Mouse (Mus musculus): Measurements from ENCODE around the gene Phf21a. TPM values are rescaled to one million over a fixed set of nuclear protein-coding genes. Genes with fewer than 3 reads are reported as not detected.

The Phf21a gene
- polyA plus RNA-seq, 1 experiment, result 36.8 TPM

- WGBS, result 76% methylated on average over 5 of the region's 5 CpGs
- Histone ChIP-seq H3K27ac (ENCODE audit: insufficient read depth, low read depth, low read length) (no peak overlapping the region), H3K27me3 (replicated peaks; ENCODE audit: control insufficient read depth, insufficient read depth, low read length) (no peaks in the 10 kb centered on the region), H3K4me1 (ENCODE audit: control insufficient read depth, insufficient read depth, low read length) (no peaks in the 10 kb centered on the region), H3K4me3 (ENCODE audit: insufficient read depth, low read depth, low read length) (no peak overlapping the region), H3K36me3 (ENCODE audit: control insufficient read depth, insufficient read depth, low read length) (no peaks in the 10 kb centered on the region)
- DNase-seq, result no peak
- no peak for TF ChIP-seq POLR2A (IDR thresholded peaks at IDR 0.05; ENCODE audit: low read depth, low read length)
- no peak for TF ChIP-seq CTCF (conservative IDR thresholded peaks at IDR 0.05; ENCODE audit: insufficient read depth, insufficient read length, low read depth, low read length)
Measured at GRCm38 (mm10) chr2:92269227-92269626, 176.3 kb downstream of the Phf21a start.

- Histone ChIP-seq H3K27ac (ENCODE audit: insufficient read depth, low read depth, low read length) (no peak overlapping the region), H3K4me3 (ENCODE audit: insufficient read depth, low read depth, low read length) (no peak overlapping the region), H3K27me3 (replicated peaks; ENCODE audit: control insufficient read depth, insufficient read depth, low read length) (no peaks in the 10 kb centered on the region), H3K4me1 (ENCODE audit: control insufficient read depth, insufficient read depth, low read length) (no peaks in the 10 kb centered on the region), H3K36me3 (ENCODE audit: control insufficient read depth, insufficient read depth, low read length) (no peaks in the 10 kb centered on the region)
- TF ChIP-seq POLR2A (IDR thresholded peaks at IDR 0.05; ENCODE audit: low read depth, low read length) (no peak), CTCF (conservative IDR thresholded peaks at IDR 0.05; ENCODE audit: insufficient read depth, insufficient read length, low read depth, low read length) (no peak)
- no peak for DNase-seq
- WGBS, result 45% methylated on average over 2 of the region's 2 CpGs
Measured at GRCm38 (mm10) chr2:92272510-92272909, 179.6 kb downstream of the Phf21a start.

- Histone ChIP-seq H3K27ac (ENCODE audit: insufficient read depth, low read depth, low read length) (no peak overlapping the region), H3K4me3 (ENCODE audit: insufficient read depth, low read depth, low read length) (no peak overlapping the region), H3K27me3 (replicated peaks; ENCODE audit: control insufficient read depth, insufficient read depth, low read length) (no peaks in the 10 kb centered on the region), H3K4me1 (ENCODE audit: control insufficient read depth, insufficient read depth, low read length) (peaks cover 2% of the 10 kb centered on the region; the same call in 1 of the 2 replicates), H3K36me3 (ENCODE audit: control insufficient read depth, insufficient read depth, low read length) (no peaks in the 10 kb centered on the region)
- WGBS, result 69% methylated on average over 6 of the region's 6 CpGs
- no peak for TF ChIP-seq CTCF (conservative IDR thresholded peaks at IDR 0.05; ENCODE audit: insufficient read depth, insufficient read length, low read depth, low read length)
- no peak for TF ChIP-seq POLR2A (IDR thresholded peaks at IDR 0.05; ENCODE audit: low read depth, low read length)
- DNase-seq, result no peak
Measured at GRCm38 (mm10) chr2:92273101-92273801, 180.3 kb downstream of the Phf21a start.

GRCm38 (mm10) chr2:92273802-92274183 is 180.9 kb downstream of the Phf21a start:
- Histone ChIP-seq H3K27me3 (replicated peaks; ENCODE audit: control insufficient read depth, insufficient read depth, low read length) (no peaks in the 10 kb centered on the region), H3K4me3 (ENCODE audit: insufficient read depth, low read depth, low read length) (no peak overlapping the region), H3K4me1 (ENCODE audit: control insufficient read depth, insufficient read depth, low read length) (peaks cover 2% of the 10 kb centered on the region; the same call in 1 of the 2 replicates), H3K27ac (ENCODE audit: insufficient read depth, low read depth, low read length) (no peak overlapping the region), H3K36me3 (ENCODE audit: control insufficient read depth, insufficient read depth, low read length) (no peaks in the 10 kb centered on the region)
- DNase-seq, result no peak
- WGBS, result 92% methylated on average over 4 of the region's 4 CpGs
- TF ChIP-seq CTCF (conservative IDR thresholded peaks at IDR 0.05; ENCODE audit: insufficient read depth, insufficient read length, low read depth, low read length) (no peak), POLR2A (IDR thresholded peaks at IDR 0.05; ENCODE audit: low read depth, low read length) (no peak)

- TF ChIP-seq POLR2A (IDR thresholded peaks at IDR 0.05; ENCODE audit: low read depth, low read length) (no peak), CTCF (conservative IDR thresholded peaks at IDR 0.05; ENCODE audit: insufficient read depth, insufficient read length, low read depth, low read length) (no peak)
- Histone ChIP-seq H3K27me3 (replicated peaks; ENCODE audit: control insufficient read depth, insufficient read depth, low read length) (no peaks in the 10 kb centered on the region), H3K4me3 (ENCODE audit: insufficient read depth, low read depth, low read length) (no peak overlapping the region), H3K4me1 (ENCODE audit: control insufficient read depth, insufficient read depth, low read length) (peaks cover 2% of the 10 kb centered on the region; the same call in 1 of the 2 replicates), H3K27ac (ENCODE audit: insufficient read depth, low read depth, low read length) (no peak overlapping the region), H3K36me3 (ENCODE audit: control insufficient read depth, insufficient read depth, low read length) (no peaks in the 10 kb centered on the region)
- WGBS, result 78% methylated on average over 3 of the region's 3 CpGs
- DNase-seq, result no peak
Measured at GRCm38 (mm10) chr2:92277787-92278186, 184.9 kb downstream of the Phf21a start.

GRCm38 (mm10) chr2:92278663-92279062 is 185.7 kb downstream of the Phf21a start:
- Histone ChIP-seq H3K4me1 (ENCODE audit: control insufficient read depth, insufficient read depth, low read length) (peaks cover 2% of the 10 kb centered on the region; the same call in 1 of the 2 replicates), H3K36me3 (ENCODE audit: control insufficient read depth, insufficient read depth, low read length) (no peaks in the 10 kb centered on the region), H3K27me3 (replicated peaks; ENCODE audit: control insufficient read depth, insufficient read depth, low read length) (no peaks in the 10 kb centered on the region), H3K4me3 (ENCODE audit: insufficient read depth, low read depth, low read length) (no peak overlapping the region), H3K27ac (ENCODE audit: insufficient read depth, low read depth, low read length) (no peak overlapping the region)
- TF ChIP-seq POLR2A (IDR thresholded peaks at IDR 0.05; ENCODE audit: low read depth, low read length) (no peak), CTCF (conservative IDR thresholded peaks at IDR 0.05; ENCODE audit: insufficient read depth, insufficient read length, low read depth, low read length) (no peak)
- 71% methylated on average over 7 of the region's 7 CpGs for WGBS
- no peak for DNase-seq

GRCm38 (mm10) chr2:92279398-92279797 is 186.5 kb downstream of the Phf21a start:
- Histone ChIP-seq H3K36me3 (ENCODE audit: control insufficient read depth, insufficient read depth, low read length) (no peaks in the 10 kb centered on the region), H3K27ac (ENCODE audit: insufficient read depth, low read depth, low read length) (no peak overlapping the region), H3K27me3 (replicated peaks; ENCODE audit: control insufficient read depth, insufficient read depth, low read length) (no peaks in the 10 kb centered on the region), H3K4me1 (ENCODE audit: control insufficient read depth, insufficient read depth, low read length) (peaks cover 2% of the 10 kb centered on the region; the same call in 1 of the 2 replicates), H3K4me3 (ENCODE audit: insufficient read depth, low read depth, low read length) (no peak overlapping the region)
- 79% methylated on average over 6 of the region's 6 CpGs for WGBS
- TF ChIP-seq CTCF (conservative IDR thresholded peaks at IDR 0.05; ENCODE audit: insufficient read depth, insufficient read length, low read depth, low read length), result no peak
- no peak for TF ChIP-seq POLR2A (IDR thresholded peaks at IDR 0.05; ENCODE audit: low read depth, low read length)
- DNase-seq, result no peak

Measured in kidney, adult 2 months (tissue).